Mouse (Mus musculus) thymus, postnatal 25 days (tissue): ENCODE results near the gene Sap30bp.
A peak's percentile ranks its signal among the peaks of the same experiment; 100 is the strongest.

Source experiments
- DNase-seq: peaks from one replicate; pipeline ENCODE4 v3.0.0; 2022

The Sap30bp gene

GRCm38 (mm10) chr11:115906116-115906515, 27.0 kb upstream of the Sap30bp start:
- no peak for DNase-seq

GRCm38 (mm10) chr11:115906521-115906920, 26.6 kb upstream of the Sap30bp start:
- DNase-seq, result no peak

DNA sequence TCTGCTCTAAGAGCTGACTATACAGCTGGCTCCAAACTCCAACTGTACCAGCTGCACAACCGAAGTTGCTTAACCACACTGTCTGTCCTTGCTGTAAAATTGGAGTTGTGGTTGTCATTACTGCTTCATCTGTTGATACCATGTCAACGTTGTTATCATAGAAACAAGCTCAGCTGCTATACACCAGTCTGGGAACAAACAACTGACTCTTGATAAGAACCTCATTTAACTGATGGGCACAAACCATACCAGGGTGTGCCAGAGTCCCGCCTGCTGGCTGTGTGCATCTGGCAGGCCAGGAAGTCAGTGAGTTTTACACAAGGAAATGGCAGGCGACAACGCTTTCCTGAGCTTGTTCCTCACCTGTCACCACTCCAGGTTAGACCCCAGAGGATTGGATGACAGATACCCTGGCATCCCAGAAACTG, 21.9 kb upstream of the Sap30bp start:
- peak; percentile 58 for DNase-seq

- DNase-seq, result peak; percentile 42
Measured at GRCm38 (mm10) chr11:115911632-115912376, 21.3 kb upstream of the Sap30bp start, which contains the start of gene Smim6. Smim6 (plus strand) TSS chr11:115912017.

DNA sequence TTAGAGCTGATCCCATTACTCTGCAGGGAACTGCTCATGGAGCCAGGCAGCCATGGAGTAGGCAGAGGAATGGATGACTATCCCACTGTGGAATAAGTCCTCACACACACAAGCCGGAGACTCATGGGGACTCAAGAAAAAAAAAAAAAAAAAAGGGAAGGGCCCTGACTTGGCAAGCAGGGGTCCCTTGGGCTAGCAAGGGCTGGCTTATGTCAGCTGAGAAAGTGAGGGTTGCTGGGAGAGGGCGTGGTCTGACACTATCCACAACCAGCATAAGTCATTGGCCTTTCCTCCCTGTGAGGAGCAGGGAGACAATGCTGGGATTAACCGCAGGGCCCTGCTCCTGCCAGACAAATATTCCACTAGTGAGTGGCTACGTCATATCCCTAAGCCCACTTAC, 16.5 kb upstream of the Sap30bp start:
- DNase-seq, result no peak

DNA sequence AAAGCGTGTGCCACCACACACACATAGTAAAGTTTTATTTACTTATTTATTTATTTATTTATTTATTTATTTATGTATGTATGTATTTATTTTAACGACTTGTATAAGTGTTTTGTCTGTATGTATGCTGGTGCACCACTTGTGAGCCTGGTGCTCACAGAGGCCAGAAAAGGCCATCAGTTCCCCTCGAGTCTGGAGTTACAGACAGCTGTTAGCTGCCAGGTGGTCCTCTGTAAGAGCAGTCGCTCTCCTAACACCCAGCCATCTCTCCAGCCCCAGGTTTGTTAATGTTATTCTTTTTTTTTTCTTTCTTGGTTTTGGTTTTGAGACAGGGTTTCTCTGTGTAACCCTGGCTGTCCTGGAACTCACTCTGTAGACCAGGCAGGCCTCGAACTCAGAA, 14.4 kb upstream of the Sap30bp start:
- DNase-seq, result no peak

DNA sequence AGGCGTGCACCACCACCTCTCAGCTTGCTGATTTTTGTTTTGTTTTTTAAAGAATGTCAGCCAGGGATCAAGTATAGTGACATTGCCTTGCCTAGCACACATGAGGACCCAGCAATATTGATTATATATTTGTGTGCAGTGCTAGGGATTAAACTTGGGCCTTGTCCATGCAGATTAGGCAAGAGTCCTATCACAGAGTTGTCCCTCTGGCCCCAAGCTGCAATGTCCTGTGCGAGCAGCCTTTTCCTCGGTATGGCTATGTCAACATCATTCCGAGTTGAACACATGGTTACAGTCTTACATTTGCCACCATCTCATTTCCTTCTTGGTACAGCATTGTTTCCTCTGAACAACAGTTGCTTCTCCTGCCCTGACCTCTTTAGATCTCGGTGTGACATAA, 14.0 kb upstream of the Sap30bp start:
- no peak for DNase-seq

DNA sequence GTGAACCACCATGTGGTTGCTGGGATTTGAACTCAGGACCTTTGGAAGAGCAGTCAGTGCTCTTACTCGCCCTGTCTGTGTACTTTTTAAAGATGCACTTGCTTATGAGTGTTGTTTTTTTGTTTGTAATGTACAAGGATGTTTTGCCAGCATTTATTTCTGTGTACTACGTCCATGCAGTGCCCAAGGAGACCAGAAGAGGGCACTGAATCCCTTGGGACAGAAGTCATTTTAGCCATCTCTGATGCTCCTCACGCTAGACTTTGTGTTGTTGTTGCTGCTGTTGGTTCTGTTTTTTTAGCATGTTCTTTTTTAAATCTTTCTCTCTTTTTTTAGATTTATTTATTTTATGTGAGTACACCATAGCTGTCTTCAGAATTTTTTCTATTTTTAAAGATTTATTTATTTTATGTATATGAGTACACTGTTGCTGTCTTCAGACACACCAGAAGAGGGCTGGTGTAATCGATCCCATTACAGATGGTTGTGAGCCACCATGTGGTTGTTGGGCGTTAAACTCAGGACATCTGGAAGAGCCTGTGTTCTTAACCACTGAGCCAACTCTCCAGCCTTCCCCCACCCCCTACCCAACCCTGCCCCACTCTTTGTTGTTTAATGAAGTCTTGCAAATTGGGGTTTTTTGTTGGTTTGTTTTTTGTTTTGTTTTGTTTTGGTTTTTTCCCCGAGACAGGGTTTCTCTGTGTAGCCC, 12.8 kb upstream of the Sap30bp start:
- DNase-seq, result peak; percentile 67

DNA sequence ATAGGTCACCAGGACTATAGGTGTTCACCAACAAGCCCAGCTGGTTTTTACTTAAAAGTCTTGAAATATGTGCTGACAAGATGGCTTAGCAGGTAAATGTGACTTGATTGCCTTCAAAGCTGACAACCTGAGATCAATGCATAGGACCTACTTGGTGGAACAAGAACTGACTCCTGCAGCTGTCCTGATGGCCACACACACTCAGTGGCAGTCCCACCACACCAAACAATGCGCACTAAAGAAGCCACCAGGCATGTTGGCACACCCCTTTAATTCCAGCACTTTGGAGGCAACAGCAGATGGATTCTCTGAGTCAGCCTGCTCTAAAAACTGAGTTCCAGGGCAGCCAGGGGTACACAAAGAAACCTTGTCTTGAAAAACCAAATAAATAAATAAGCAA, 11.1 kb upstream of the Sap30bp start:
- no peak for DNase-seq

- DNase-seq, result no peak
Measured at GRCm38 (mm10) chr11:115929031-115929430, 4.1 kb upstream of the Sap30bp start.

DNA sequence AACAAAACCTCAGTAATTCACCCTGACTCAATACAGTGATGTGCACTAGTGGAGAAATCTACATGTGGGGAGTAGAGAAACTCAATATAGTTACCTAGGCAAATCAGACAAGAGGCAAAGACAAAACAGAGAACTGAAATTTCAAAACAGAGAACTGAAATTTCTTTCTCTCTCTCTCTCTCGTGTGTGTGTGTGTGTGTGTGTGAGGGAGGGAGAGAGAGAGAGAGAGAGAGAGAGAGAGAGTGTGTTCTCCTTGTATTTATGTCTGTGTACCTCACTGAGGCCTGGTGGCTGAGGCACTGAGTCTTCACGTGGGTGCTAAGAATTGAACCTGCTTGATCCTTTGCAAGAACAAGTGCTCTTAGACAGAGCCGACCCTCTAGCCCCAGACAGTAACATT, 3.3 kb upstream of the Sap30bp start:
- no peak for DNase-seq

DNA sequence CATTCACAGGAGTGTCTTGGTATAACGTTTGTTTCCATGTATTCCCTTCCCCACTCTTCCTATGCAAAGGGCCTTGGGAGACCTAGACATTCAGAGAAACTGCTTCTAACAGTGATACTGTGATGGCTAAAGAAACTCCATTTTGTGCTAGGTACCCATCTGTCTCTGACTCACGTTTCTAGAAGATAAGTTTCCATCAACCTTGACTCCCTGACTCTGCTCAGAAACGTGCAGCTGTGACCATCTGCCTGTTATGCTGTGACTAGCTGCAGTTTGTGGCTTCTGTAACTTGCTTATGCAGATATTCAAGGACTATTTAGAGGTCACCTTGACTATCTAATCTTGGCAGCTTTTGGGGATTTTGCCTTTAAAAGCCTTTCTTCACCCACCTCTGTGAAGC, 1.8 kb upstream of the Sap30bp start:
- no peak for DNase-seq

DNA sequence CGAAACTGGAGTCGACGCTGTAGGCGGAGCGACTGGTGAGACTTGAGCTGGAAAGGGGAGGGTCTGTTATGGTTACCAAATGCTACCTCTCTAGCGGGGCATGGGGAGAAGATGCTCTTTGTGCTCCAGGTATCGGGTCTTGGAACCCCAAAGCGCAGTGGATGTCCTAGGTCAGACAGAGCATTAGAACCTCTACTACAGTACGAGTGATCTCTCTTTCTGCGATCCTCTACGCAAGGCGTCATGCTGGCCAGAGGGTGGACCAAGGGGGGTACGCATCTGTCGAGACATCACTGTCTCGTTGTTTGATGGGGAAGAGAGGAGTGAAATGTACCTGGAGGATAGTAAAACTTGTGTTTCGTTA, 647 bp downstream of the Sap30bp start:
- DNase-seq, result no peak

- DNase-seq, result peak; percentile 68
Measured at GRCm38 (mm10) chr11:115939690-115940329, 6.7 kb downstream of the Sap30bp start.

GRCm38 (mm10) chr11:115941980-115942379, 8.9 kb downstream of the Sap30bp start:
- DNase-seq, result no peak

GRCm38 (mm10) chr11:115945247-115945646, 12.2 kb downstream of the Sap30bp start:
- DNase-seq, result no peak

- no peak for DNase-seq
Measured at GRCm38 (mm10) chr11:115946221-115946828, 13.2 kb downstream of the Sap30bp start.

- DNase-seq, result no peak
Measured at GRCm38 (mm10) chr11:115948316-115948715, 15.2 kb downstream of the Sap30bp start.

GRCm38 (mm10) chr11:115950719-115951118, 17.6 kb downstream of the Sap30bp start:
- DNase-seq, result no peak

- DNase-seq, result no peak
Measured at GRCm38 (mm10) chr11:115954712-115955111, 21.6 kb downstream of the Sap30bp start.

DNA sequence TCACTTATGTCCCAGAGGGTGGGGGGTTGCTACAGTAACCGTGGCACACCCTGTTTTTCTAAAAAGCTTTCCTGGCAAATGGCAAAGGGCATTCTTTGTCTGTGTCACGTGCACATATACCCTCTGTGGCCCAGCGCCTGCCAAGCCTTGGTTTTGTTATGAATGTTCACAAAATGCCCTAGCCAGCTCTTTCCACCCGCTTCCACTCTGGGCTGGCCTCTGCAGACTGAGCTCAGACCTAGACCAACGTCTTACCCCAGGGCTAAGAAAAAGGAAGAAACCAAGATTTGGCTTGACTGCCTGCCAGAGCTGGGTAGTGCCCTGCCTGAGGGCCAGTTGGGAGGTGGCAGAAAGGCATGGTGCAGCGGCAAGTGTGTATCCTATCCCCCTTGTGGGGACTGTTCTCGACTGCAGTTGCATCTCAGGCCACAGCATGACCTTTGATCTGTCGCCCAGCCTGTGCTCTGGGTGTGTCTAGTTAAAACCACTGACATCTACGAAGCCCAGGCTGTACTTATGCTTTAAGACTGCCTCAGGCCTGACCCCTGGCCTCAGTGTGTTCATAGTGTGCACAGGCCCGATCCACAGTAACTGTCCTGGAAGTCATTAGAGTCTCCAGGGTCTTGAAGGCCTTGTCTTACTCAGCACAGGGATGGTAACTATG, 22.2 kb downstream of the Sap30bp start:
- no peak for DNase-seq

- DNase-seq, result no peak
Measured at GRCm38 (mm10) chr11:115956453-115956852, 23.4 kb downstream of the Sap30bp start.

DNA sequence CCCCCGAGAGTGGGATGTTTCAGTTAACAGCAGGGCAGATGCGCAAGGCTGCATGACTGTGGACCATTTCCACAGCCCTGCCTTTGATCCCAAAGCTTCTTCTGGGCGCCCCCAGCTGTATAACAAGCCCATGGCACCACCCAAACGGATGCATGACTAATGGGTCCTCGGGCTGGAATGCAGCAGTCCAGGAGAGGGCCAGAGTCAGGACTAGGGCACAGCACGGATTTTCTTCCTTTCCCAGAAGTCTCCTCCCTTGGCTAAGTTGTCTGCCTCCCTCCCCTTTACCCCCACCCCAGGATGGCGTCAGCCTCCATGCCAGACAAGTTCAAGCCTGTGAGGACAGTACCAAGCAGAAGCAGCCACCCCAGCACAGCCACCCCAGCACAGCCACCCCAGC, 24.9 kb downstream of the Sap30bp start:
- DNase-seq, result no peak
